Mouse (Mus musculus) kidney, adult 10 weeks (tissue): ENCODE measurements around the gene Tubb2a. TPM values are rescaled to one million over a fixed set of nuclear protein-coding genes. Genes with fewer than 3 reads are reported as not detected.

Experiments
- polyA plus RNA-seq: library from polyadenylated mRNA; stranded (reverse); fragments of 350-450 nt; fragmentation: Illumina TruSeq; extraction: RNeasy Lipid Tissue Mini Kit (QIAGEN cat#74804); gene quantifications from one replicate; pipeline ENCODE4 v1.2.3, GENCODE M21; 2014; ENCODE audit warnings: low read depth, low replicate concordance

Tubb2a gene
- polyA plus RNA-seq, result 5.7 TPM

DNA sequence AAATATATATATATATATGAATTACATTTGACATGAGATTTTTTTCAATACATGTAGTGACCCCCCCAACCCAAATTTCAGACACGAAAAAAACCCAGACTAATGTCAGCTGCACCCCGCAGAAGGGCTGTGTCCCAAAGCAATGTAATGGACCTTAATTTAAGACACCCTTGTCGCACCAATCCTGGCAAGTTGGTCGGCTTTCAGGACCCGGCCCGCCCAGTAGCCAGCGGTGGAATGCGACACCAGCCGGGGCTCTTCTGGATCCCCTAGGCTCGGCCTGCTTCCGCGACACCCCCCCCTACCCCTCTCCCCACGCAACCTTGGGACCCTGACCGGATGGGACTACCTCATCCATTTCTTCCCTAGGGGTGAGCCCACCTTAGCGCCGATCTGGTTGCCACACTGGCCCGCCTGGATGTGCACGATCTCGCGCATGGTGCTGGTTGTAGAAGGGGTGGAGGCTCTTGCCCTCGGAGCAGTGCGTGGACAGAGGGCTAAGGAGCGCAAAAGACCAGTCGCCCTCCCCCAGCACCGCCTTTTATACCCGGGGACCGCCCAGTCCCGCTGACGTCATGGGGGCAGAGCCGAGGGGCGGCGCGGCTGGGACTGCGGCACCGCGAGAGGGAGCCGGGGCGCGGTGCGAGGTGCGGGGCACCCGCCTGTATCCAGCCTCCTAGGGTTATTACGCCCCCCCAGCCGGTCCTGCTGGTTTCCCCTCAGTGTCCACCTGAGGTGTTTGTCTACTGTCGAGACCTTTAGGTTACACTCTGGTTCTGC lies at the start of gene Tubb2a:
Gene Tubb2a, minus strand, starts transcription at position 516 of the 780 bp plus-strand sequence.

DNA sequence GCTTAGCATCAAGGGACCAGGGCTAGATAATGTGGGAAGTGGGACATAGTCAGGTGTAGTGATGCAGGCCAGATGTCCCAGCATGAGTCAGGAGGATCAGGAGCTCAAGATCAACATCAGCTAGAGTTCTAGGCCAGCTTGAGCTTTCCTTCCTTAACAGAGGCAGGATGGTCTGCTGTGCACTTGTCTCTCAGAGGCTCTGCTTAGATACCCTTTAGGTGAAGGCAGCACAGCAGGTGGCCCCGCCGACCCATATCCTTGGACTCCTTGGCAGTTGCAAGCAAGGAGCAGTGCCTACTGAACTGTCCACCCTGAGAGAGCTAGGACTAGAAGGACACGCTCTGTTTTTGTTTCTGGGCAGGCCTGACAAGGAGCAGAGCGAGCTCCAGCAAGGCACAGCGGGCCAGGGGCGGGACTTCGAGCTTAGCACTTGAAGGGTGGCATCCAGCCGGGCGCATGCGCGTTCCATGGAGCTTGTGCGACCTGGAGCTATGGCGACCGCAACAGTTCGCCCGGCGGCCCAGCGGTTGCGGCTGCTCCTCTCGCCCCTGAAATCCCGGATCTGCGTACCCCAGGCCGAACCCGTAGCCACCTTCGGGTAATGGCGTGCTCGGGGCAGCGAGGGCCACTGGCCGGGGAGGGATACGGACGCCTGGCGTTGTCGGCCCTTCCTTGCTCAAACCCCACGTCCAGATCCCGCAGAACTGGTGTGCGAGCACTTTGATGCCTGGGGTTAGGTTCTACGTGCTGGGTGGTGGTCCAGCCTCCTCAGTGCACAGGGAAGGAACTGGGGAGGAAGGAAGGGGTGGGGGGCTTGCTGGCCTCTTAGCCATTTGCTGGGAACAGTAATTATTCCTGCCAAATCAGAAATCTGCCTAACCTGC lies 40.4 kb downstream of the Tubb2a start, which contains the start of gene Bphl:
Gene Bphl, plus strand, starts transcription at position 426 of the 884 bp plus-strand sequence.

Other genes with a start within 250 kb of the Tubb2a start
- not detected for gene Serpinb6e, start 234.6 kb downstream of the Tubb2a start, polyA plus RNA-seq
- not detected for gene Serpinb6c, start 172.3 kb downstream of the Tubb2a start, polyA plus RNA-seq
- gene Nqo2, start 113.3 kb downstream of the Tubb2a start, polyA plus RNA-seq, result 98.7 TPM
- 35.2 TPM for gene Ripk1, start 75.6 kb downstream of the Tubb2a start, polyA plus RNA-seq
- gene Serpinb6a, start 75.2 kb downstream of the Tubb2a start, polyA plus RNA-seq, result 87.1 TPM
- 279 TPM for gene Bphl, start 40.4 kb downstream of the Tubb2a start, polyA plus RNA-seq
- gene Tubb2b, start 52.5 kb upstream of the Tubb2a start, polyA plus RNA-seq, result 3.7 TPM
- 12.1 TPM for gene Psmg4, start 85.0 kb upstream of the Tubb2a start, polyA plus RNA-seq